Mouse (Mus musculus): ENCODE results near the gene Megf8. TPM values are rescaled to one million over a fixed set of nuclear protein-coding genes. Genes with fewer than 3 reads are reported as not detected.
"Not testable (repeated sequence)": the region's sequence is repeated elsewhere in the genome, so short reads cannot be mapped to it uniquely, and the experiment has no call there.

The Megf8 gene
- polyA plus RNA-seq, 1 experiment from 2014 or later: 19.5 TPM

- peak overlapping the region; percentile 75; the same call in 1 of the 2 replicates for H3K9ac ChIP-seq
- no peak for ATAC-seq (ENCODE audit: low FRiP score, low read depth)
- peak overlapping the region; percentile 68 for H3K4me3 ChIP-seq
- peak overlapping the region; percentile 75 for H3K4me2 ChIP-seq (replicated peaks)
- H3K27me3 ChIP-seq: no peaks in the 10 kb centered on the region
- H3K9me3 ChIP-seq: no peaks in the 10 kb centered on the region
- peaks cover 2% of the 10 kb centered on the region; the same call in 1 of the 2 replicates for H3K36me3 ChIP-seq
- no peak overlapping the region for H3K27ac ChIP-seq
- WGBS: 71% methylated on average over 8 of the region's 8 CpGs
- H3K4me1 ChIP-seq: peaks cover 51% of the 10 kb centered on the region
Measured at GRCm38 (mm10) chr7:25393451-25394210, 76.7 kb downstream of the Megf8 start.

- peak overlapping the region; percentile 68 for H3K4me3 ChIP-seq
- H3K27ac ChIP-seq: peak overlapping the region; percentile 61
- ATAC-seq (ENCODE audit: low FRiP score, low read depth): no peak
- 16% methylated on average over 7 of the region's 7 CpGs for WGBS
- peaks cover 51% of the 10 kb centered on the region for H3K4me1 ChIP-seq
- H3K4me2 ChIP-seq (replicated peaks): peak overlapping the region; percentile 75
- H3K36me3 ChIP-seq: no peaks in the 10 kb centered on the region
- peak overlapping the region; percentile 75 for H3K9ac ChIP-seq
- no peaks in the 10 kb centered on the region for H3K9me3 ChIP-seq
- no peaks in the 10 kb centered on the region for H3K27me3 ChIP-seq
Measured at GRCm38 (mm10) chr7:25394754-25395153, 77.8 kb downstream of the Megf8 start.

DNA sequence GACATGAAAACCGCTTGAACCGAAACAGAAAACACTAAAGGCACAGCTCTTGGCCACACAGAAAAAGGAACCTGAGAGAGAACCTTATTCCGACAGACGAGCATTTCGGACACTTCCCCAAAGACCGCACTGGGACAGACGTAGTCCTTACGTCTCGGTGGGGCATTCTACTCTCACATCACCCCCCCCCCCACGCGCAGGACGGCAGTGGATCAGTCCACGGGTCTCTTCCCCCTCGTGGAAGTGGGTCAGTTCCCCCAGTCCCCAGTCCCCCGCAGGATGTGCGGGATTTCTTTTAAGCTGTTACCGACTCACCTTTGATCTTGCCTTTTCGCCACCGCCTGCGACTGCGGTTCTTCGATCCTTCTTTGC lies 78.2 kb downstream of the Megf8 start:
- Histone ChIP-seq H3K9ac (peak overlapping the region; percentile 75), H3K27ac (peak overlapping the region; percentile 61), H3K27me3 (no peaks in the 10 kb centered on the region), H3K36me3 (no peaks in the 10 kb centered on the region), H3K4me2 (replicated peaks) (peak overlapping the region; percentile 75), H3K4me1 (peaks cover 50% of the 10 kb centered on the region), H3K9me3 (no peaks in the 10 kb centered on the region), H3K4me3 (peak overlapping the region; percentile 68)
- peak; percentile 54 for ATAC-seq (ENCODE audit: low FRiP score, low read depth)
- under 1% methylated on average over 22 of the region's 22 CpGs for WGBS

DNA sequence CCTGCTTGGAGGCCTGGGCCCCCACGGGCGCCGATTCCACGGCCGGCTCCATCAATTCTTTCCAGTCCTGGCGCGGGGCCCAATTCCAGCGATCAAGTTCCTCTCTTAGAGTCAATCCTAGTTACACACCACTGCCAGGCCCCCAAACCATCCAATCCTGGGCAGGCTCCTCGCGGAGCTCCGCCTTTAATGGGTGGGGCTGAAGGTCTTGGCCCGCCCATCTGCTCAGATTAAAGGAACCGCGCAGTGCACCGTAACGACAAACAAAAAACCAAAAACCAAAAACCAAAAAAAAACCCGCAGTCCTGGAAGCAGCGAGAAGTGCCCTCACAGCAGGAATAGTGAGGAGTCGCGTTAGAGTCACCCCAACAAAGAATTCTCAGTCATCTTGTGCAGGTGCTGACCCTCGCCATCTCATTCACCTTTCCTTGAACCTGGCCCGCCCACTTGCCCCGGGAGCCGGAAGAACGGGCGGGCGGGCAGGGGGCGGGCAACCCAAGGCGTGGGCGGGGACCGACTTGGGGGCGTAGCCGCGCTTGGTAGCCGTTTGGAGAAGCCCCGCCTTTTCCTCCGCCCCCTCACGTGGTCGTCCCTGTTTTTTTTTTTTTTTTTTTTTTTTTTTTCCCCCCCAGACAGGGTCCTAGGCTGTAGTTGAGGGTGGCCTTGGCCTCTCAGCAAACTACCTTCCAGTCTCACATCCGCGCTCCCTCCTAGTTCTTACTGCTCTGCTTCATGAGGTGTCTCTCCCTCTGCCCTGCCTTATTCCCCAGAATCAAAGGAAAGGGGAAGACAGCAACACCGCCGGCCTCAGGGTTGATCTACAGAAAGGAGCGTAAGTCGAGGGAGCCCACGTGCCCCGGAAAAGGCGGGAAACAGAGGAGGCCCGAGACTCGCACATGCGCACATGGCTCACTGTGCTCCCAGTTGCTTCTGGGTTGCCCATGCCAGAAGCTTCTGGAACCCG lies 78.9 kb downstream of the Megf8 start:
- peak overlapping the region; percentile 75 for H3K4me2 ChIP-seq (replicated peaks)
- H3K9me3 ChIP-seq: no peaks in the 10 kb centered on the region
- H3K36me3 ChIP-seq: no peaks in the 10 kb centered on the region
- peak overlapping the region; percentile 61 for H3K27ac ChIP-seq
- ATAC-seq (ENCODE audit: low FRiP score, low read depth): peak; percentile 98
- WGBS: 7% methylated on average over 51 of the region's 52 CpGs
- H3K4me1 ChIP-seq: peaks cover 43% of the 10 kb centered on the region
- H3K9ac ChIP-seq: peak overlapping the region; percentile 75
- no peaks in the 10 kb centered on the region for H3K27me3 ChIP-seq
- H3K4me3 ChIP-seq: peak overlapping the region; percentile 68

- H3K9ac ChIP-seq: no peak overlapping the region
- 93% methylated on average over 14 of the region's 14 CpGs for WGBS
- no peak overlapping the region for H3K4me3 ChIP-seq
Measured at GRCm38 (mm10) chr7:25396621-25397020, 79.7 kb downstream of the Megf8 start.

GRCm38 (mm10) chr7:25398610-25399009 lies 81.6 kb downstream of the Megf8 start, which contains the start of gene Lipe:
Gene Lipe (minus strand): TSS chr7:25398710.
- Histone ChIP-seq H3K9me3 (no peaks in the 10 kb centered on the region), H3K9ac (no peak within 1 kb of the TSS), H3K27ac (no peak within 1 kb of the TSS), H3K36me3 (no peaks in the 10 kb centered on the region), H3K4me2 (replicated peaks) (no peak within 1 kb of the TSS), H3K27me3 (no peaks in the 10 kb centered on the region), H3K4me3 (no peak within 1 kb of the TSS), H3K4me1 (peaks cover 44% of the 10 kb centered on the region)
- ATAC-seq (ENCODE audit: low FRiP score, low read depth): no peak
- 86% methylated on average over 1 of the region's 1 CpGs for WGBS

More at GRCm38 (mm10) chr7:25396621-25397020, 79.7 kb downstream of the Megf8 start:
- peak overlapping the region; percentile 75 for H3K4me2 ChIP-seq (replicated peaks)
- no peaks in the 10 kb centered on the region for H3K27me3 ChIP-seq
- ATAC-seq (ENCODE audit: low FRiP score, low read depth): no peak
- H3K9me3 ChIP-seq: no peaks in the 10 kb centered on the region
- H3K27ac ChIP-seq: no peak overlapping the region
- peaks cover 40% of the 10 kb centered on the region for H3K4me1 ChIP-seq
- H3K36me3 ChIP-seq: no peaks in the 10 kb centered on the region

DNA sequence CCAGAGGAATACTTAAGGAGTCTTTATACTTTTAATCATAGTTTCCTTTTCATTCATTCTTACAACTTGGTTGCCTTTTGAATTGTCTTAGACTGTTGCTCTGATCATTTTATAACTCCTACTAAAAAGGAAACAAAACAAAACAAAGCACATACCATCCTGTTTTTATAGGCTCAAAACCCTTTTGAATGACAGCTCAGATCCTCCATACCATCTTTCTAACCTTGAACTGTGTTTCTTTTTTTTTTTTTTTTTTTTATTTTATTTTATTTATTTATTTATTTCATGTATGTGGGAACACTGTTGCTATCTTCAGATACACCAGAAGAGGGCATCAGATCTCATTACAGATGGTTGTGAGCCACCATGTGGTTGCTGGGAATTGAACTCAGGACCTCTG lies 82.1 kb downstream of the Megf8 start:
- H3K27ac ChIP-seq; H3K9me3 ChIP-seq; H3K4me2 ChIP-seq (replicated peaks); H3K27me3 ChIP-seq; H3K36me3 ChIP-seq; H3K9ac ChIP-seq; H3K4me3 ChIP-seq; ATAC-seq (ENCODE audit: low FRiP score, low read depth): not testable (repeated sequence)
- H3K4me1 ChIP-seq: peaks cover 40% of the 10 kb centered on the region

DNA sequence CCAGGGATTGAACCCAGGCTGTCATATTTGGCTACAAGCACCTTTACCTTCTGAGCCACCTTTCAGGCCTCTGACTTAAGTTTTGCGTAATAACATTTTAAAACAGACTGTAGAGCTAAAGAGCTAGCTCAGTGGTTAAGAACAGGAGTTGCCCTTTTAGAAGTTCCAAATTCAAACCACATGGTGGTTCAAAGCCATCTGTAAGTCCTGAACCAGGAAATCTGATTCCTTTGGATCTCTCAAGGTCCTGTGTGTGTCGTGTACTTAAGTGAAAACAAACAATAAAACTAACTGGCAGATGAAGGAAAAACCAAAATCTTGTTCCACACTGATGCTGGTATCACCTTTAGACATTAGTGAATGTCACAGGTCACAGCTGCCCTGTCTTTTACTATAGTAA lies 84.6 kb downstream of the Megf8 start:
- WGBS: 16% methylated on average over 2 of the region's 2 CpGs
- Histone ChIP-seq H3K4me1 (peaks cover 31% of the 10 kb centered on the region), H3K27ac (peak overlapping the region; percentile 65), H3K36me3 (no peaks in the 10 kb centered on the region), H3K9ac (no peak overlapping the region), H3K4me2 (replicated peaks) (no peak overlapping the region), H3K27me3 (no peaks in the 10 kb centered on the region), H3K9me3 (no peaks in the 10 kb centered on the region), H3K4me3 (no peak overlapping the region)
- ATAC-seq (ENCODE audit: low FRiP score, low read depth): no peak

- H3K4me3 ChIP-seq: no peak overlapping the region
- H3K27me3 ChIP-seq: no peaks in the 10 kb centered on the region
- ATAC-seq (ENCODE audit: low FRiP score, low read depth): no peak
- H3K27ac ChIP-seq: peak overlapping the region; percentile 65
- no peak overlapping the region for H3K4me2 ChIP-seq (replicated peaks)
- no peaks in the 10 kb centered on the region for H3K36me3 ChIP-seq
- 13% methylated on average over 5 of the region's 5 CpGs for WGBS
- no peaks in the 10 kb centered on the region for H3K9me3 ChIP-seq
- H3K9ac ChIP-seq: no peak overlapping the region
- H3K4me1 ChIP-seq: peaks cover 31% of the 10 kb centered on the region
Measured at GRCm38 (mm10) chr7:25401986-25402385, 85.0 kb downstream of the Megf8 start.

DNA sequence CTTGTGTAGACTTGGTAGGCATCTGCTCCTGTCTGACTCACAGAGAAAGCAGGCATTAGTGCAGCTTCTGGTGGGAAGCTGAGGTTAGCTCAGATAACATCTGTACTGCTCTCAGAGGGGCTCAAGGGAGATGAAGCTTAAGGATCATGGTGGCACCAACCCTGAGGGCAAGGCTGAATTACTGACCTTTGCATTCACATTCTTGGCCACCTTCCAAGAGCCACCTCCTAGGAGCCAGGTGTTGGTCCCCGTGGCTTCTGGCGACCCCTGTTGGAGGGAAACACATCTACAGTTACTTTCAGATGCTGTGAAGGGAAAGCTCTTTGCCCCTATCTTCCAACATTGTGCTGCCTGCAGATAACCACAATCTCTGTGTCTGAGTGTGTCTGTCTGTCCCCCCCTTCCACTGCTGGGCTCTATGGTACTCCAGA lies 85.7 kb downstream of the Megf8 start:
- Histone ChIP-seq H3K4me3 (no peak overlapping the region), H3K9me3 (no peaks in the 10 kb centered on the region), H3K27ac (peak overlapping the region; percentile 65; the same call in 1 of the 2 replicates), H3K4me1 (peaks cover 31% of the 10 kb centered on the region), H3K9ac (no peak overlapping the region), H3K36me3 (no peaks in the 10 kb centered on the region), H3K27me3 (no peaks in the 10 kb centered on the region), H3K4me2 (replicated peaks) (no peak overlapping the region; the same call in 1 of the 2 replicates)
- no peak for ATAC-seq (ENCODE audit: low FRiP score, low read depth)
- 2% methylated on average over 2 of the region's 2 CpGs for WGBS

DNA sequence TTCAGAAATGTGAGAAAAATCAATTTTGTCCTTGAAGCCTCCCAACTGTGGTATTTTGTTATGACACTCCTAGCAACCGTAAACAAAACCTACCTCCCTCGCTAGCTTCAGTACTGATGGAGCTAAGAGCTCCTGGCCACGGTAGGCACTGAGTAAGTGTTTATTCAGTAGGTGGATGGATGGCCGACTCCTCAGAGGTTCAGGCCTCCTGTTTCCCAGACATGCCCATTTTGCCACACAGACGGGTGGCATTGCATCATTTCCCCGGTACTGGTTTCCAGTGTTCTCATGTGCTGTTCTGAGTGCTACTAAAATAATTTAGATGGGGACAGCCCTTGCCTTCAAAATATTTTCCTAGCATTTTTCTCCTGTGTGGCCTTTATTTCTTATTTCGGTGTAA lies 89.5 kb downstream of the Megf8 start:
- Histone ChIP-seq H3K27me3 (no peaks in the 10 kb centered on the region), H3K9me3 (no peaks in the 10 kb centered on the region), H3K4me2 (replicated peaks) (no peak overlapping the region), H3K36me3 (no peaks in the 10 kb centered on the region), H3K4me1 (peaks cover 16% of the 10 kb centered on the region), H3K9ac (no peak overlapping the region), H3K4me3 (no peak overlapping the region), H3K27ac (no peak overlapping the region)
- ATAC-seq (ENCODE audit: low FRiP score, low read depth): no peak
- WGBS: 86% methylated on average over 7 of the region's 7 CpGs

GRCm38 (mm10) chr7:25409114-25409760 lies 92.3 kb downstream of the Megf8 start:
- ATAC-seq (ENCODE audit: low FRiP score, low read depth): no peak
- WGBS: 49% methylated on average over 4 of the region's 4 CpGs
- no peak overlapping the region for H3K4me2 ChIP-seq (replicated peaks)

More at GRCm38 (mm10) chr7:25409114-25409760, 92.3 kb downstream of the Megf8 start:
- Histone ChIP-seq H3K9me3 (no peaks in the 10 kb centered on the region), H3K4me3 (no peak overlapping the region), H3K36me3 (no peaks in the 10 kb centered on the region), H3K27ac (no peak overlapping the region), H3K4me1 (no peaks in the 10 kb centered on the region), H3K9ac (no peak overlapping the region), H3K27me3 (no peaks in the 10 kb centered on the region)
